Mouse (Mus musculus) layer of hippocampus, adult 18-20 months (tissue): ENCODE measurements around the gene Nf1. TPM values are rescaled to one million over a fixed set of nuclear protein-coding genes. Genes with fewer than 3 reads are reported as not detected.
A peak's percentile ranks its signal among the peaks of the same experiment; 100 is the strongest.

ENCODE experiments used
- DNase-seq, 2 experiments: peaks; one replicate each; pipeline ENCODE4 v3.0.0; 2022; ENCODE audit warnings: low spot score in 2 of 2
- total RNA-seq, 2 experiments: library from RNA; stranded (reverse); gene quantifications; 2 replicates each; pipeline ENCODE4 v1.2.3; 2021

Gene Nf1
- total RNA-seq, 2 experiments from 2014 or later = 112 to 116 TPM

DNA sequence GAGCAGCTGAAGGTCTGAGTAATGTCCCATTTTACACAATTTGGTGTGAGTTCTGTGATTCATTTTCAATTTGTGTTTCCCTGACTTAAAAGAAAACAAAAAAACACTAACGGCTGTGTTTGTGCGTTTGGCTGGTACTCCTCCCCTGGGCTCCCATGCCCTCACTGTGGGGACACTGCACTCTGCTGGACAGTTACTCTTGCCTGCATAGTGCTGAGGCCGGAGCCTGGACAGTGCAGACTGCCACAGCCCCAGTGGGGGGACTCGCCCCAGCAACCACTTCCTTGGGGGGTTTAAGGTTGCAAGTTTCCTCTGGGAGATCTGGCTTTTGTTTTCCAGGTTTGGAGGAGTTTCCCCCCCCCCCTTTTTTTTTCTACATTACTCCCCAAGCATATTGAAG is 241.2 kb downstream of the Nf1 start:
- no peak for DNase-seq

DNA sequence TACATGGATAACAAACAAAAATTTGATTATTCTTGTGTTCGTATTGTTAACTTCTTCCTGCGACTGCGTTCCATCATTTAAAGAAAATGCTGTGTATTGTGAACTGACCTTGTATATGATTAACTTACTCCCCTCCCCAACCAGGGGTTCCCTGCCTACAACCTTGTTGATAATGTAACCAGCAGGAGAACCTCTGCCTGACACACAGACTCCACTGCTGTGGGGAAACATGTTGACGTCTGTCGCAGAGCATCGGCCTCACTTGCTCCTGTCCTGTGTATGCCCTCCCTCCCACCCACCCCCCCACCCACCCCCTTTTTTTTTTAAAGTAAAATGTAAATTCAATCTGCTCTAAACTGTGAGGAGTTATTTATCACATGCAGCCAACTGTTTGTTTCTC is 241.8 kb downstream of the Nf1 start:
- no peak for DNase-seq

- peak; percentile 62 to 87 for DNase-seq
Measured at GRCm38 (mm10) chr11:79584191-79584590, 244.7 kb downstream of the Nf1 start.

DNA sequence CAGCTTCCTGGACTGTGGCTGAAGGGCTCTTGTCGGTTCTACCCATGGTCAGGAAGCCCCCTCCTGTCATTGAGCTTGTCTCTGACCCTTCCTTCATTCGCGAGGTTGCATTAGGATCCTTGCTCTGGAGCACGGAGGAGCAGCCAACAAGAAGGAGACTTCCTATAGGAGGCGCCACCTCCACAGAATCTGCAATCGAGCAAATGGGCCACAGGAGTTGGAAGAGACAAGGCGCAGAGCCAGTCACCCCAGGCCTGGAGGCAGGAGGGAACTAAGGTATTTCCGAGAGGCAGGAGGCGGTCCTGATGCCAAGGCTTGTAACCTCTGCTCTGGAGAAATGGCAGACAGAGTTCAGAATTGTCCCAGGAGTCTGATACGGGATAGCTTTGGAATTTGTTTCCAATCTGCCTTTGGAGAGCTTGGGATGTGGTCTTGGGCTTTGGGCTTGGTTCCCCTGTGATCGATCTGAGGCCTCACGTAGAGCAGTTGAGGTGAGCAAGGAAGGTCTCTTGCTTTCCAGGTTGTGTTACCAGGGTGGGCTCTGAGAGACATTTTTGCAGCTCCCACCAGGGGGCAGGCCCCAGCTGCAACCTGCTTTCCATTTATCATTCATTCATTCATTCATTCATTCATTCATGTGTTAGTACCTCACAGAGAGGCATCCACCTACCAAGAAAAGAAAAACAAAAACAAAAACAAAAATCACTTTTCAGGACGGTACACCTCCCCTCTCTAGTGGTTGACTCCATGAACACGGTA is 250.0 kb downstream of the Nf1 start:
- DNase-seq = peak in 1 of 2 experiments; percentile 52

GRCm38 (mm10) chr11:79590664-79591590 is 251.4 kb downstream of the Nf1 start, which contains the start of gene Rab11fip4:
TSS of gene Rab11fip4 (plus strand) at chr11:79591212.
- peak in 1 of 2 experiments; percentile 72 for DNase-seq

DNA sequence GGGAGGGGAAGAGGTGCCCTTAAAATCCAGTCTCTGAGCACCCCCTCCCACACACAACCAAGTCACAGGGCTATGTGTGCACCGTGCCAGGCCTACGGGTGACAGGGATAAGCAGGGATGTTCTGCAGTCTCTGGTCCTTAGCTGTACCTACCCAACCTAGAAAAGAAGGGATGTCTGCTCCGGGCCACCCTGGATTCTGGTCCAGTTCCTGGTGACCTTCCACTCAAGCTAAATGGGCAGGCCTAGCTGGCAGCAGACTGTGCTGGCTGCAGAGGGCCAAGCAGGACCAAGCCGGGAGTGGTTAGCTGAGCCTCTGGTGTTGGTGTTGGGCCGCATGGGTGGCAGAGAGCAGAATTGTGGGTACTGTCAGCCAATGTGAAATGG is 252.1 kb downstream of the Nf1 start:
- peak in 1 of 2 experiments; percentile 33 for DNase-seq

DNA sequence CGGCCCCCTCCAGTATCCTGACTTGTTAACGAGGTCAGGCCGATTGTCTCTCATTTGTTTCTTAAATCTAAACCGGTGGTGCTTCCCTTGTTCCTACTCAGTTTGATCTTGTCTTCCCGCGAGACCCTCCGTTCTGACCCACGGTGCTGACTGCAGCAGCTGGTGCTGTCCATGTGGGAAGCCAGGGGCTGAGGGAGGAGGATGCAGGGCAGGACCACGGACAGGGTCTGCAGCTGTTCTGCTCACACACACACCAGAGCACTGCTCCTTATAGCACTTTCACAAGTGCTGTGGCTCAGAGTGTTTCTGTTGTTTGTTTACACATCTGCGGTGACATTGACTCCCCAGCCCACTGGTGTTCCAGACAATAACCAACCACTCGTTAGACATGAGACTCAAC is 254.0 kb downstream of the Nf1 start:
- no peak for DNase-seq

DNA sequence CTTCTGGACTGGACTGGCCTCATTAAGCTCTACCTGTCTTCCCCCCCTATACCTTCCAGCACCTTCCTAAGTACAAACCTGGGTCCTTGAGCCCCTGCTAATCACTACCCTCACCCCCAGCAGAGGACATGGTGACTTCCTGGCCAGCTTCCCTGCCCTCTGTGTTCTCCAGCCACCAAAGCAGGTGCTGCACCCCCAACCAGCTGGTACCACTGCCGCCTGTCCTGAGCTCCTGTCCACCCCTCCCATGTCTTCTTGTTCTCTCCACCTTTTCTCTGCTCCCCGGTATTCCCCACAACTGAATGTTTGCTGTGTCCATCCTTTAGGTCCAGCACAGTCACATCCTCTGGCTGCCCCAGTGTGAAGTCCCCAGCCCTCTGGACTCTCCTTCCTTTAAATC is 271.0 kb downstream of the Nf1 start:
- DNase-seq = no peak

GRCm38 (mm10) chr11:79611011-79611666 is 271.6 kb downstream of the Nf1 start:
- peak; percentile 50 to 60 for DNase-seq

DNA sequence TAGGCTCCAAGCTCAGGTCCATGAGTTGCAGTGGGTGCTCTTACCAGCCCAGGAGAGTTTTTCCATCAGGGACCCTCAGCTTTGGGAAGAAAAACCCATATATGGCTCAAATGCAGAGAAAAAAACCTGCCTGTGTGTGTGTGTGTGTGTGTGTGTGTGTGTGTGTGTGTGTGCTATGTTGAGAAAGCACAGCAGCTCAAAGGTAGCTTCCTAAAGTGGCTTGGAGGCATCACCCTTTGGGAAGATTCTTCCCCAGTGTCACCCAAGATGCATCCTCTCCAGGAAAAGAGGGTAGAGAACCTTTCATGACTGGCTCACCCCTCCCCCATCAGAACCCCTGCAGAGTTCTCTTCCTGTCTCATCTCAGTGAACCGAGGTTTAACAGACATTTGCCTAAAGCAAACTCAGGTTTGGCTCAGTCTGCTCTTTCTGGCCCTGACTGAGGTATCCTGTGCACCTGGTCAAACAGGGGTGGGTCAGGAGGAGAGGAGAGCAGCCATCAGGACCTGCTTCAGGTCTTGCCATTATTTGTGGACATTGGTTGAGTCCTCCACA is 272.6 kb downstream of the Nf1 start:
- no peak for DNase-seq

GRCm38 (mm10) chr11:79613084-79613483 is 273.6 kb downstream of the Nf1 start:
- no peak for DNase-seq

- no peak for DNase-seq
Measured at GRCm38 (mm10) chr11:79613711-79614110, 274.2 kb downstream of the Nf1 start.

GRCm38 (mm10) chr11:79614880-79615279 is 275.4 kb downstream of the Nf1 start:
- DNase-seq = no peak

- no peak for DNase-seq
Measured at GRCm38 (mm10) chr11:79615871-79616270, 276.4 kb downstream of the Nf1 start.

DNA sequence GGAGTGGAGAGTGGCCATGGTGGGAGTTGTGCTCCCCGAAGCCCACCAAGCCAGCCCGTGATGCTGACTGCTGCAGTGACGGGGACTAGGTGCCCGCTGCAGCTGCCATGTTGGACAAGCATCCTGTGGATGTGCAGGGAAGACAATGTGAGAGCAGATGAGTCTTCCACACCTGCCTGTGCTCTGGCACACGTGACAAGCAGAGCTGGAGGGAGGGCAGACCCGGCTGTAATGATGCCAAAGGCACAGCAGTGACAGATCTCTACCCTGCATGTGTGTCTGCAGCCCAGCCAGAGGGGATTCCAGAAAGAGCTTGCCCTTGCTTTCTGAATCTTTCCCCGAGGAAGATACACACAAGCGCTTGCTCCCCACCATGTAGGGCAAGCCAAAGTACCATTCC is 278.5 kb downstream of the Nf1 start:
- no peak for DNase-seq

- DNase-seq = no peak
Measured at GRCm38 (mm10) chr11:79623029-79623428, 283.5 kb downstream of the Nf1 start.

DNA sequence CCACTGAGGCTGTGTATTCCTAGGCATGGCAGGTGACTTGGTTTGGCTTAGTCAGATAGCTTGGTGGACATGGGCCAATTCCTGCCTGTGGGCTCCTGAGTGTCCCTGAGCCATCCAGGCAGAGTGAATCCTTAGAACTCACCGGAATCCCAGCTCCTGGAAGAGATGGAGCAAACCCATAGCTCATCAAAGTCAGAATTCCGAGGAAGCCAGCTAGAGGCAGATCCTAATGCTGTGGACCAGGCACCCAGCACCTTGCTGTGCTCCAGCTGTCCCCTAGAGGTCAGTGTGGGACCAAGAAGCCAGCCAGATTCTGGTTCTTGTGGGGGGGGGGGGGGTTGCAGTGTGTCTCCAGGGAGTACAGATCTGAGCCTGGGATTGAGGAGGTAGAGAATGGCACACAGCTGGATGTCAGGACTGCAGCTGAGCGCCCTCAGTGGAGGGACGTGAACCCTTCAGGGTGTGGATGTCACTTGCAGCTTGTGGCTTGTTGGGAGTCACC is 285.4 kb downstream of the Nf1 start:
- peak; percentile 39 to 81 for DNase-seq

DNA sequence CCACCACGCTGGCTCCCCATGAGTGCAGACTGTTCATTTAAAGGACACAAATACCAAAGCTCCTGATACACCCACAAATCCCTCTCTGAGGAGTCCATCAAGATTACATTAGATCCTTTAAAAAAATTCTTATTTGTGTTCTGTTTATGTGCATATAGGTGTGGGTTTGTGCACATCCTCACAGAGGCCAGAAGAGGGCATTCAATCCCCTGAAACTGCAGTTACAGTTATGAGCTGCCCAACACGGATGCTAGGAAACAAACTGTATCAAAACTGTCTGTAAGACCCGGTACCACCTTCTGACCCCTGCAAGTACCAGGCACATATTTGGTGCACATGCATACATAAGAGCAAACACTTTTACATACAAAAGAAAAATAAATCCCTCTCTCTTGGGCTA is 289.2 kb downstream of the Nf1 start:
- DNase-seq = no peak

DNA sequence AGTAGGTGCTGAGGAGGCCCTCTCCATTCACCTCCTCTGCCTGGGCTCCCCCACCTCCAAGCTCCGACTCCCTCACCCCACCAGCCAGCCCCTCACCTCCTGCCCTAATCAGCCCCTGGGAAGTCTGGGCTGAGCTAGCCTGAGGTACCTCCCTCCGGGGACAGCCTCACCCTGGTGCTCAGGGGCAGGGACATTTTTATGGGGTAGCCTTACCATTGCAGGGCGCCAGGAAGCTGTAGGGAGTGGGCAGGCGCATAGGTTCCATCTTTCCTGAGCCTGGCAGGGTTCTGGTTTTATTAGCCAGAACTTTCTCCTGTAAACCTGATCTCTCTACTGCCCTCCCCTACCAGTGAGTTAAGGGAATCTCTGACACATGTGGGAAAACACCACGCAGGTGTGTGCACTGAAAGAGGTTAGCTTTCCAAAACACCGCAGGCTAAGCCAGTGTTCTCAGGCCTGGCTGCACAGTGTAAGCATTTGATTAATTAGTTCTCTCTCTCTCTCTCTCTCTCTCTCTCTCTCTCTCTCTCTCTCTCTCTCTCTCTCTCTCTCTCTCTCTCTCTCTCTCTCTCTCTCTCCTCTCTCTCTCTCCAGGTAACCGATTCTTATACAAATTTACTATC is 290.4 kb downstream of the Nf1 start:
- no peak for DNase-seq

DNA sequence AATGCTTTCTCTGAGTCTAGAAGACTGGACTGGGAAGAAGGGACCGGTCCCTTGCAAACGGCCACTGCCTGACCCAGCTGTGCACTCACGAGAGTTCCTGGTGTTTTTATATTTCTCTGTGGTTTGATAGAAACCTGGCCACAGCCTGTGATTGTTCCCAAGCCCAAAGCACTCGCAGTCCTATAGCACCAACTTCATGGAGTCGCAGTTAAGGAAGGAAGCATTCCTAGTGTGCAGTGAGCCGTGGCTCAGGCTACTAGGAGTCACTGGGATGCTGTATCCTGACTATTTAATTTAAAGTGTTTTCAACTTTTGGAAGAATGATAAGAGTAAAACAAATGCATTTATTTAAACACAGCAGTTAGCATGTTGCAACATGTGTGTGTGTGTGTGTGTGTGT is 291.0 kb downstream of the Nf1 start:
- DNase-seq = no peak
